Mouse (Mus musculus) erythroblast, embryonic 14.5 days (primary cell): ENCODE data around the gene Jagn1.

ENCODE experiments used
- GATA1 ChIP-seq: IDR thresholded peaks from 2 replicates; pipeline ENCODE4 v1.6.1; 2012; ENCODE audit warnings: low read length, inconsistent platforms, mixed read lengths
- TAL1 ChIP-seq: IDR thresholded peaks from 3 replicates; pipeline ENCODE4 v1.6.1; 2012; ENCODE audit warnings: low read length, inconsistent platforms, mixed read lengths

- TF ChIP-seq GATA1 (no peak), TAL1 (no peak)
Measured at GRCm38 (mm10) chr6:113451839-113452238, 9.5 kb downstream of the Jagn1 start.
